Mouse (Mus musculus) heart, adult 2 months (tissue): ENCODE data around the gene Col18a1. TPM values are rescaled to one million over a fixed set of nuclear protein-coding genes. Genes with fewer than 3 reads are reported as not detected.

Source experiments
- DNase-seq, 2 experiments: peaks; one replicate each; pipeline ENCODE4 v3.0.0; 2021
- H3K27ac ChIP-seq: fragments of 200-600 bp; 2 replicates; pipeline ENCODE4 v1.8.1; 2022
- H3K27me3 ChIP-seq: fragments of 200-500 bp; 2 replicates; pipeline ENCODE4 v1.6.1; 2012; ENCODE audit warnings: mild to moderate bottlenecking, low read length, inconsistent platforms, mixed read lengths; ENCODE audit not compliant: control insufficient read depth, insufficient read depth
- H3K36me3 ChIP-seq: fragments of 200-500 bp; 2 replicates; pipeline ENCODE4 v1.6.1; 2012; ENCODE audit warnings: low read length, inconsistent platforms; ENCODE audit not compliant: control insufficient read depth, insufficient read depth
- H3K4me1 ChIP-seq: fragments of 200-500 bp; 2 replicates; pipeline ENCODE4 v1.6.1; 2011; ENCODE audit warnings: low read length; ENCODE audit not compliant: control insufficient read depth, insufficient read depth
- H3K4me3 ChIP-seq: fragments of 200-600 bp; 2 replicates; pipeline ENCODE4 v1.8.1; 2022
- H3K79me2 ChIP-seq: fragments of 200-500 bp; replicated peaks from 2 replicates; pipeline ENCODE4 v1.6.1; 2012; ENCODE audit warnings: mild to moderate bottlenecking, inconsistent platforms, low read length, moderate library complexity, mixed read lengths; ENCODE audit not compliant: control insufficient read depth, insufficient read depth
- H3K9ac ChIP-seq: fragments of 200-500 bp; 2 replicates; pipeline ENCODE4 v1.6.1; 2012; ENCODE audit warnings: low read depth, mild to moderate bottlenecking, control low read depth, inconsistent platforms, low read length, mixed read lengths
- CTCF ChIP-seq: fragments of 200-600 bp; IDR thresholded peaks from 2 replicates; pipeline ENCODE4 v1.8.1; 2022; ENCODE audit warnings: antibody characterized with exemption, mild to moderate bottlenecking, moderate library complexity
- EP300 ChIP-seq: fragments of 200-500 bp; IDR thresholded peaks from 2 replicates; pipeline ENCODE4 v1.6.1; 2011; ENCODE audit warnings: low read depth, low read length, control low read depth; ENCODE audit not compliant: insufficient read depth
- POLR2A ChIP-seq: fragments of 200-500 bp; IDR thresholded peaks from 2 replicates; pipeline ENCODE4 v1.6.1; 2011; ENCODE audit warnings: mild to moderate bottlenecking, low read depth, low read length, control low read depth; ENCODE audit not compliant: insufficient read depth
- WGBS: fragments of 180-500 bp; shearing (Covaris S2); methylation state at CpG from one replicate; pipeline ENCODE4 v1.1.7; 2018; 5-methylcytosine and 5-hydroxymethylcytosine counted together
- intact Hi-C: fragments of 180-260 bp; cut with DNase I; formaldehyde crosslinking; loops from one replicate; pipeline ENCODE4 v1.15.1; 2025
- polyA plus RNA-seq: library from polyadenylated mRNA; depleted of rRNA; stranded (reverse); fragments of >200 nt; gene quantifications from 2 replicates; pipeline ENCODE4 v1.2.3, GENCODE M21; 2012; rRNA removed
- total RNA-seq, 2 experiments: library from RNA; stranded (reverse); gene quantifications; 2 replicates each; pipeline ENCODE4 v1.2.3; 2021

The Col18a1 gene
- total and polyA plus RNA-seq, 3 experiments: 9.3 to 13.1 (median 9.8) TPM

DNA sequence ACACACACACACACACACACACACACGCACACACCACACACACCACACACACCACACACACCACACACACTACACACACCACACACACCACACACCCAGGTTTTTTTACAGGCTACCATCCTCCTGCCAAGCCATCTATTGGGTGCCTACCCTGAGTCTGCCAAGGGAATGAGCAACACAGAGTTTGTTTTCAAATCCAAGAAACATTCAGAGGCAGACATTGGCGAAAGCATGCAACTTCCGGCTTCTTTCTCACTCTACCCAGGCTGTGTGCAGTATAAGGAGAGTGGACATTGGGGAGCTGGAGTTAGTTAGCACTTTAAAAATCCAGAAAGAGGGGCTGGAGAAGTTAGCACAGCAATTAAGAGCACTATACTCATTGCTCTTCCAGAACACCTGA, 157.7 kb downstream of the Col18a1 start:
- Histone ChIP-seq H3K4me3 (no peak overlapping the region), H3K9ac (no peak overlapping the region), H3K4me1 (no peaks in the 10 kb centered on the region), H3K79me2 (no peaks in the 10 kb centered on the region), H3K27ac (no peak overlapping the region), H3K27me3 (no peaks in the 10 kb centered on the region), H3K36me3 (no peaks in the 10 kb centered on the region)
- WGBS: 79% methylated on average over 3 of the region's 3 CpGs
- DNase-seq: no peak
- intact Hi-C loops: no loop called here
- no peak for TF ChIP-seq CTCF
- no peak for TF ChIP-seq EP300
- TF ChIP-seq POLR2A: no peak

DNA sequence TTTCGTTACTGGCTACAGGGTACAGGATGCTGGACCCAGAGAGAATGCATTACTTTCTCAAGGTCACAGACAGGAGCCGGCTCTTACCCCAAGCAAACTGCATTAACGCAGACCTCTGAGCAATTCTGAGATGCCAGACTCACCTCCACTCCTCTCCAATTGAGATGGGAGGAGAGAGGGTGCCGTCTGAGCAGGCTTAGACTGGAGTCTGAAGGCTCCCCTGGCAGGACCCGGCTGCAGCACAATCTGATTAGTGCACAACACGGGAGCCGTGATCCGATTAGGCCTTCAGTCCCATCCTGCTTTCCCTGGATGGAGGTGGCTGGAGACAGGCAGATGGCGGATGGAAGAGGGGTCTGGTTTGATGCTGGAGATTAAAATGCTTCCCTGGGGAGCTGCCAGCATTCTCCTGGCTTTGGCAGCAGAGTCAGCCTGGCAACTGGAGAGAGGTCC, 158.2 kb downstream of the Col18a1 start:
- no peaks in the 10 kb centered on the region for H3K4me1 ChIP-seq
- no peak overlapping the region for H3K4me3 ChIP-seq
- intact Hi-C loops: no loop called here
- DNase-seq: no peak
- WGBS: 42% methylated on average over 9 of the region's 9 CpGs
- no peaks in the 10 kb centered on the region for H3K27me3 ChIP-seq
- TF ChIP-seq EP300: no peak
- TF ChIP-seq POLR2A: no peak
- no peak for TF ChIP-seq CTCF
- H3K9ac ChIP-seq: no peak overlapping the region
- no peak overlapping the region for H3K27ac ChIP-seq
- H3K79me2 ChIP-seq: no peaks in the 10 kb centered on the region
- no peaks in the 10 kb centered on the region for H3K36me3 ChIP-seq

DNA sequence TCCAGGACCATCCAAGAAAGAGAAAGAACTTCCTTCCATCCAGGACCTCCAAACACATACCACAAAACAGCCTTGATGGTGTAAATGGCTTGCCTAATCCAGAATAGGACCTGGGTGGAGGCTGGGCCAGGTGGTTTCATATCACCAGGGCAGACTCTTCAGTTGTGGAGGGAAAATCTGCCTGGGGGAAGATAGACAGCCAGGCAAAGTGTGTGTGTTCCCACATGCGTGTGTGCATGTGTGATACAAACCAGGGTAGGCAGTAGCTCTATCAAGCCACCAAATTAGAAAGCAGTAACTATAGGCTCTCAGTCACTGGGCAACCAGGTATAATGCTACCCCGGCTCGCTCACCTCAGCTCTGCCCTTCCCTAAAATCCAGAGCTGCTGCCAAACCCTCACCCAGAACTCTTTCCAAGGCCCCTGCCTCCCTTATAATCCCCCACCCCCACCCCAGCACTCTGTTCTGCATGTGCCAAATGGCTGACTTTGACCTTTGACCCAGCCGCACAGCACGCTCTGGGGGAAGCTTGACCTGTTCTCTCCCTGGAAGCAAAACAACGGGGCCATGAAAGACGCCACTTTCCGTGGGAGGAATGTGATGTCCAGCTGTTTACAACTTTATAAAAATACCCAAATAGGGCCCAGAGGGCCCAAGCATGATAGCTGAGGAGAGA, 158.8 kb downstream of the Col18a1 start:
- no peaks in the 10 kb centered on the region for H3K27me3 ChIP-seq

DNA sequence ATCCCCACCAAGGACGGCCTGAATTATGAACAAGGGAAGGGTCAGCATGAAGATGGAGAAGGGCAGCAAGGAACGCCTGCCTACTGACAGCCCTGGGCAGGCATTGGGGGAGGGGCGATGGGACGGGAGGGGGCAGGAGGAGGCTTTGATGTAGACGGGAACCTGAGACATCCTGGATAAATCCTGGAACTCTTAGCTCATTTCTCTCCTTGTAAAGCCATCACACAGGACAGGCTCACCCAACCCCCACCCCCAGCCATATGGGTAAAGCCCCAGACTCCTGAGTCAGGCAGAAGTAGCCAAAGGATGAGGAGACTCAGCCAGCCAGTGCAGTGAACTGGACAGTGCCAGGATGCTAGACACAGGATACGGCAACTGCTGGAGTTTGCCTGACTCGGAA, 161.4 kb downstream of the Col18a1 start:
- Histone ChIP-seq H3K9ac (no peak overlapping the region), H3K79me2 (no peaks in the 10 kb centered on the region), H3K4me3 (no peak overlapping the region), H3K36me3 (no peaks in the 10 kb centered on the region), H3K27me3 (no peaks in the 10 kb centered on the region), H3K4me1 (no peaks in the 10 kb centered on the region), H3K27ac (no peak overlapping the region)
- 42% methylated on average over 7 of the region's 7 CpGs for WGBS
- no peak for TF ChIP-seq POLR2A
- TF ChIP-seq CTCF: no peak
- no peak for TF ChIP-seq EP300
- intact Hi-C loops: no loop called here
- DNase-seq: no peak

More for the DNA sequence above, 158.8 kb downstream of the Col18a1 start:
- Histone ChIP-seq H3K79me2 (no peaks in the 10 kb centered on the region), H3K36me3 (no peaks in the 10 kb centered on the region), H3K4me3 (no peak overlapping the region), H3K27ac (no peak overlapping the region), H3K4me1 (no peaks in the 10 kb centered on the region), H3K9ac (no peak overlapping the region)
- DNase-seq: no peak
- intact Hi-C loops: no loop called here
- WGBS: 57% methylated on average over 8 of the region's 8 CpGs
- TF ChIP-seq CTCF (no peak), EP300 (no peak), POLR2A (no peak)

Other genes with a start within 250 kb of the Col18a1 start
- gene Pcbp3, start 204.7 kb downstream of the Col18a1 start, total RNA-seq: 1 to 10 TPM; 3.8 TPM
- gene Pcbp3, start 204.7 kb downstream of the Col18a1 start, polyA plus RNA-seq: 4.0 and 4.9 TPM in 2 replicates
- gene Slc19a1, start 134.3 kb downstream of the Col18a1 start, total RNA-seq: 1 to 10 TPM; 4.0 to 5.7 TPM
- gene Slc19a1, start 134.3 kb downstream of the Col18a1 start, polyA plus RNA-seq: 14.3 and 17.4 TPM in 2 replicates
- 10 to 100 TPM; 39.6 to 44.0 TPM for gene Pofut2, start 92.7 kb upstream of the Col18a1 start, total RNA-seq
- 55.5 and 58.5 TPM in 2 replicates for gene Pofut2, start 92.7 kb upstream of the Col18a1 start, polyA plus RNA-seq